Mouse (Mus musculus): Measurements from ENCODE around the gene Camk2b. TPM values are rescaled to one million over a fixed set of nuclear protein-coding genes. Genes with fewer than 3 reads are reported as not detected.
"Not testable (repeated sequence)": the region's sequence is repeated elsewhere in the genome, so short reads cannot be mapped to it uniquely, and the experiment has no call there.

The Camk2b gene
- total RNA-seq, 2 experiments from 2014 or later: 0.38 to 0.59 TPM

DNA sequence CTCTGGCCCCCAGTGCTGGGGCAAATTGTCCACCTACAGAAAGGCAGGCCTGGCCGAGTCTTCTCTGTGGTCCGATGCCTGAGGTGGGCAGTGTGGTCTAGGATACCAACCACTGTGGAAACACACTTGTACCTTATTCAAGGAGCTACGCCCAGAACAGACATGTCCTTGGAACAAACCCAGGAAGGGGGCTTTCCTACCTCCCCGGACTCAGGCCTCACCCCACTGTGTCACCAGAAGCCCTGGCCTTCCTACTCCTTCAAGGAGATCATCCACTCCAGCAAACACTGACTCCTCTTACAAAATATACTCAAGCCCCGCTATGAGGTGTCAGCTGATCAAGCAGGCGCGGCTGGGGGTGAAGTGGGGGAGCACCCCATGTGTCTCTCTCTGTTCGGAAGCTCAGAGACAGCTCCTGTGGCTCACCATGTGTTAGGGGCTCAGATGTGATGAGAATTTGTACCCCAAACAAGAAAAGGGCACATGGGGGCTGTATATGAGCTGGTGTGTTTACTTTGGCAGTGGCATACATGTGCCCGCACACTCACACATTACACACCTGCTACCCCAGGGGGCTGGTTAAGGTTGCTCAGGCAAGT lies 49.3 kb downstream of the Camk2b start:
- ATAC-seq (ENCODE audit: poor library complexity, severe bottlenecking): no peak

- no peak for ATAC-seq (ENCODE audit: poor library complexity, severe bottlenecking)
Observed at GRCm38 (mm10) chr11:6016368-6016767, 49.8 kb downstream of the Camk2b start.

DNA sequence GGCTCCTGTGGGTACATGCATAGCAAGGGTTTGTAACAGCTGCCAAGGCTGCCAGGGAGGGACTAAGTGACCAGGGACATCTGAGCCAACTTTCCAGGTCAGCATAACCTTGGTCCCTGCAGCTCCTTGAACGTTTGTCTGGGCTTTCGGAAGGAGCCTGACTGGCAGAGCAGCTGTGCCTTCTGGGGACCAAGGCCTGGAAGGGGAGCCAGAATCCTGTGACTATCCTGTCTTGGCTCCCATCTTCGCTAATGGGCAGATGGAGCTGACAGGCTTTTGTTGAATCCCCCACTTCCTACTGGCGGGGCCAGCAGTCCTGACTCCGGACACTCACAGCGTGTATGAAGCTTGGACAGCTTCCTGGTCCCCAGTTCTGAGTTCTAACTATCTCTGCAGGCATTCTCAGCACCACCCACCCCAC lies 51.1 kb downstream of the Camk2b start:
- no peak for ATAC-seq (ENCODE audit: poor library complexity, severe bottlenecking)

DNA sequence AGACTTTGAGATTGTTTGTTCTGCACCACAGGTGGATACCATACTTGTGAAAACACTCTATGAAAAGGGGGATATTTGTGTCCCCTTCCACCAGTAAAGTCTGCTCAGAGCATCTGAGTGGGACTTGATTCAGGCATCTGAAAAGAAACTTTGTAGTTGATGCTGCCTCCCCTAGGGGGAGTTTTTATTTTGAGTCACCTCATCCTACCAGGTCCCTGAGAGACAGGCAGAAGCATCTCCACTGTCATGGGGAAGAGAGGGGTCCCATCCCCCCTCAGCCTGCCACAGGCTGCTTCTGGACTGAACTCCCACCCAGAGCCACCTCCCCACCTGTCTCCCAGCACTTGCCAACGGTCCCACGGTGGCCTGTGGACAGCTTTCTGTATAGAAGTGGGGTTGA lies 52.8 kb downstream of the Camk2b start:
- no peak for ATAC-seq (ENCODE audit: poor library complexity, severe bottlenecking)

- ATAC-seq (ENCODE audit: poor library complexity, severe bottlenecking): no peak
Observed at GRCm38 (mm10) chr11:6011879-6012278, 54.3 kb downstream of the Camk2b start.

DNA sequence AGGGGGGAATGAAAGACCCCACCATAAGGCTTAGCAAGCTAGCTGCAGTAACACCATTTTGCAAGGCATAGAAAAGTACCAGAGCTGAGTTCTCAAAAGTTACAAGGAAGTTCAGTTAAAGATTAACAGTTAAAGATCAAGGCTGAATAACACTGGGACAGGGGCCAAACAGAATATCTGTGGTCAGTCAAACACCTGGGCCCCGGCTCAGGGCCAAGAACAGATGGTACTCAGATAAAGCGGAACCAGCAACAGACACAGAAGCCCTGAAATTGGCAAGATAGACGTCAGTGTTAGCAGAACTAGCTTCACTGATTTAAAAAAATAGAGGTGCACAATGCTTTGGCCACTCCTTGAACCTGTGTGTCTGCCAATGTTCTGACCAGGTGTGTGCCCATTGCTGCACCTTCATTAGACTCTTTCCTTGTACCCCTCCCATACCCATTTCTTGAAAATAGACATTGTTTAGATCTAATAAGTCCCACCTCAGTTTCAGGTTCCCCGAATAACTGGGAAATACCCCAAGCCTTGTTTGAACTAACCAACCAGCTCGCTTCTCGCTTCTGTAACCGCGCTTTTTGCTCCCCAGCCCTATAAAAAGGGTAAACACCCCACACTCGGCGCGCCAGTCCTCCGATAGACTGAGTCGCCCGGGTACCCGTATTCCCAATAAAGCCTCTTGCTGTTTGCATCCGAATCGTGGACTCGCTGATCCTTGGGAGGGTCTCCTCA lies 55.2 kb downstream of the Camk2b start:
- ATAC-seq (ENCODE audit: poor library complexity, severe bottlenecking): not testable (repeated sequence)

- ATAC-seq (ENCODE audit: poor library complexity, severe bottlenecking): not testable (repeated sequence)
Observed at GRCm38 (mm10) chr11:6007779-6008128, 58.4 kb downstream of the Camk2b start.

- ATAC-seq (ENCODE audit: poor library complexity, severe bottlenecking): peak; percentile 54; the same call in 1 of the 2 replicates
Observed at GRCm38 (mm10) chr11:6007010-6007778, 59.0 kb downstream of the Camk2b start.

DNA sequence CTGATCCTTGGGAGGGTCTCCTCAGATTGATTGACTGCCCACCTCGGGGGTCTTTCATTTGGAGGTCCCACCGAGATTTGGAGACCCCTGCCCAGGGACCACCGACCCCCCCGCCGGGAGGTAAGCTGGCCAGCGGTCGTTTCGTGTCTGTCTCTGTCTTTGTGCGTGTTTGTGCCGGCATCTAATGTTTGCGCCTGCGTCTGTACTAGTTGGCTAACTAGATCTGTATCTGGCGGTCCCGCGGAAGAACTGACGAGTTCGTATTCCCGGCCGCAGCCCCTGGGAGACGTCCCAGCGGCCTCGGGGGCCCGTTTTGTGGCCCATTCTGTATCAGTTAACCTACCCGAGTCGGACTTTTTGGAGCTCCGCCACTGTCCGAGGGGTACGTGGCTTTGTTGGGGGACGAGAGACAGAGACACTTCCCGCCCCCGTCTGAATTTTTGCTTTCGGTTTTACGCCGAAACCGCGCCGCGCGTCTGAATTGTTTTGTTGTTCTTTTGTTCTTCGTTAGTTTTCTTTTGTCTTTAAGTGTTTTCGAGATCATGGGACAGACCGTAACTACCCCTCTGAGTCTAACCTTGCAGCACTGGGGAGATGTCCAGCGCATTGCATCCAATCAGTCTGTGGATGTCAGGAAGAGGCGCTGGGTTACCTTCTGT lies 59.7 kb downstream of the Camk2b start:
- not testable (repeated sequence) for ATAC-seq (ENCODE audit: poor library complexity, severe bottlenecking)

DNA sequence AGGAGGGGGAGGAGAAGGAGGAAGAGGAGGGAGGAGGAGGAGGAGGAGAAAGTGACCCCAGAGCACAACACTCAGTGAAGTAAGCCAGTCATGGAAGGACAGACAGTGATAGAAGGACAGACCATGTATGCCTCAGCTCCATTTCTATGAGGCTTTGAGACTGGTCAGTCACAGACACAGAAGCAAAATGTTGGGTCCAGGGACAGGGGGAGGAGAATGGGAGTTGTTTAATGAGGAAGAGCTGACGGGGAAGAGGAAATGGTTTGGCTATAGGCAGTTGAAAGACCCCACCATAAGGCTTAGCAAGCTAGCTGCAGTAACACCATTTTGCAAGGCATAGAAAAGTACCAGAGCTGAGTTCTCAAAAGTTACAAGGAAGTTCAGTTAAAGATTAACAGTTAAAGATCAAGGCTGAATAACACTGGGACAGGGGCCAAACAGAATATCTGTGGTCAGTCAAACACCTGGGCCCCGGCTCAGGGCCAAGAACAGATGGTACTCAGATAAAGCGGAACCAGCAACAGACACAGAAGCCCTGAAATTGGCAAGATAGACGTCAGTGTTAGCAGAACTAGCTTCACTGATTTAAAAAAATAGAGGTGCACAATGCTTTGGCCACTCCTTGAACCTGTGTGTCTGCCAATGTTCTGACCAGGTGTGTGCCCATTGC lies 60.7 kb downstream of the Camk2b start:
- ATAC-seq (ENCODE audit: poor library complexity, severe bottlenecking): 0 out of 2 replicates have a peak, but pooled peaks have one; percentile 10

DNA sequence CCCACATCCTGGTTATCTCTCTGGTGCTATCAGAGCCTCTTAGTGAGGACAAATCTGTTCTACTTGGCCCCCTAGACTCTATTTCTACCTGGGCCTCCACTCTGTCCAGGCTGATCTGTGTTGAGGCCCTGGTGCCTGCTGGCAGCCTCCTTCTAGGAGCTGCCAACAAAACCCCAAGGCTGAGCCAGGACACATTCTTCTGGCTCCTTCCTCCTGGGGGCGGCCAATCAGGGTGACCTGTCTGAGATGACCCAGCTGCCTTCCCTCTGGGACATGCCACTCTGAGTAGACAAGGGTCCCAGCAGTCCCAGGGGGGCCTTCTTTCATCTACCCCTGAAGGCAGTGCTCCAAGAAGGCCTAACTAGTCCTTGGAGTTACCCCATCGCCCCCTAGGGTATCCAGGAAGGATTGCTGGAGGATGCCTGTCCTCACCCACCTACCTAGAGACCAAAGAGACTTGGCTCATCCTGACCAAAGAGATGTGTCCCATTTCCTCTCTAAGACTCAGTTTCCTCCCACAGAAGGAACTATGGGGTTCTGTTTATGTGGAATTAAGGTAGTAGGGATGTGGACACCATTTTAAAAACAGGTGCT lies 63.0 kb downstream of the Camk2b start:
- ATAC-seq (ENCODE audit: poor library complexity, severe bottlenecking): no peak

GRCm38 (mm10) chr11:6001981-6002649 lies 64.0 kb downstream of the Camk2b start:
- ATAC-seq (ENCODE audit: poor library complexity, severe bottlenecking): no peak

GRCm38 (mm10) chr11:6000961-6001682 lies 65.0 kb downstream of the Camk2b start:
- ATAC-seq (ENCODE audit: poor library complexity, severe bottlenecking): no peak

GRCm38 (mm10) chr11:5999832-6000771 lies 66.1 kb downstream of the Camk2b start:
- ATAC-seq (ENCODE audit: poor library complexity, severe bottlenecking): peak; percentile 43

DNA sequence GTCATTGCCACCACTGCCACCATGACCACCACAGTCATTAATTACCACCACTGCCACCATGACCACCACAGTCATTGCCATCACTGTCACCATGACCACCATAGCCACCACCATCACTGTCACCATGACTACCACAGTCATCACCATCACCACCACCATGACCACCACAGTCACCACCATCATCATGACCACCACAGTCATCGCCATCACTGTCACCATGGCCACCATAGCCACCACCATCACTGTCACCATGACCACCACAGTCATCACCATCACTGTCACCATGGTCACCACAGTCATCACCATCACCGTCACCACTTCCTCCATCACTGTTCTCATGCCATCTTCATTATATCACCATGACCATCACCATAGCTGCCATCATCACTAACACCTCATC lies 67.7 kb downstream of the Camk2b start:
- no peak for ATAC-seq (ENCODE audit: poor library complexity, severe bottlenecking)

GRCm38 (mm10) chr11:5995989-5996388 lies 70.2 kb downstream of the Camk2b start:
- ATAC-seq (ENCODE audit: poor library complexity, severe bottlenecking): peak; percentile 77

GRCm38 (mm10) chr11:5994880-5995279 lies 71.3 kb downstream of the Camk2b start:
- no peak for ATAC-seq (ENCODE audit: poor library complexity, severe bottlenecking)

DNA sequence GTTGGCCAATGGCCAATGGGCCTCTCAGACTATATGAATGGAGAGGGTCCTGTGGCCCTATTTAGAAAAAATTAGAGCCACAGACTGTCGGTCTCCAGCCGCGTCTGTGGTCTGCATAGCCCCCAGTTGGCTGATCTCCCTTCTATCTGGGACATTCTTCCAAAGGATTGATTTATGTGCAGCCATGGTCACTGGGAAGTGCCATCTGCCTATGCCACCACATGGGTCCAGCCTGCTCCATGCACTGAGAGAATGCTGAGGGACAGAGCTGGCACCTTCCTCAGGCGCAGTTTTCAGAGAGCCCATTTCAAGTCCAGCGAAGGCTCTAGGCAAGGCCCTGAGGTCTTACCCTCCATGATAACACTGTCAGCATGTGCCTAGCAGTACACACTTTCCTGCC lies 72.0 kb downstream of the Camk2b start:
- ATAC-seq (ENCODE audit: poor library complexity, severe bottlenecking): no peak
